Mouse (Mus musculus) CH12F3 (cell line): Measurements from ENCODE around the gene Tas2r114.

Experiments
- in situ Hi-C: fragments of 300-500 bp; cut with MboI; formaldehyde crosslinking; loops from 2 replicates; pipeline ENCODE4 v1.14.3; 2020; ENCODE audit warnings: low sequenced_read_pairs

Tas2r114 gene

DNA sequence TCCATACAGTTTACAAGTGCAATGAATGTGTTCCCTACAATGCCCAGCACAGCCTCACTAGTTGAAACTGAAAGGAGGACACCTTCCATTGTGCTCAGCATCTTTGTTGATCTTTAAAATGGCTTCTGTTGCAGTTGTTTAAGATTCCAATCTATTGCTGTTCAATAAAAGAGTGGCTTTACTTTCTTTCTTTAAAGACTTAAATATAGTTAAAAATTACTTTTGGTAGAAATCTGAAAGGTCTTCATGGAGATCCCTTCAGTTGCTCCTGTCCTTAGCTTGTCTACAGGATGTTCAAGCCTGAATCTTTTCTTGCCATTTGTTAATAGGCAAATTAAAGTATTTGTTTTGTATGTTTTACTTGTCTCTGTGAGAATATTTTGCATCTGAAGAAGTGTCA lies at the start of gene Tas2r114:
Tas2r114 (minus strand) TSS at position 101 of the 400 bp plus-strand sequence.
- in situ Hi-C loops = no loop called here

- in situ Hi-C loops = no loop called here
These were observed 22.9 kb upstream of the Tas2r114 start for GRCm38 (mm10) chr6:131712803-131713202.

GRCm38 (mm10) chr6:131687395-131687794 lies 2.5 kb downstream of the Tas2r114 start, which contains the start of gene Tas2r105:
Gene Tas2r105, minus strand, starts transcription at chr6:131687495.
- in situ Hi-C loops = no loop called here

GRCm38 (mm10) chr6:131685644-131686043 lies 4.2 kb downstream of the Tas2r114 start, which contains the start of gene Tas2r104:
Gene Tas2r104, minus strand, starts transcription at chr6:131685744.
- in situ Hi-C loops = no loop called here

DNA sequence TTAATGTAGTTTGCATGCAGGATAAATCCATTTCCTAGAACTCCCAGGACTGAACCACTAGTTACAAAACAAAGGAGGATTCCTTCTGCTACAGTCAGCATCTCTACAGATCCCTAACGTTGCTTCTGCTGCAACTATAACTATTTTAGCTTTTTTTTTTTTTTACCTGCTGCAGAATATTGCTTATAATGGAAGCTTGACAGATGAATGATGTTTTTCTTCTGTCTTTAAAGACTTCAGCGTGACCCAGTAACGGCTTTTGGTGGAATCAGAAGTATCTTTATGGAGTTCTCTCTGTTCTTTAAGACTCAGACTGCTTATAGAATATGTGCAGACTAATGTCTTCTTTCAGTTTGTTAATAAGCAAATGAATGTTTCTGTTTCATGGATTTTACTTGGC lies 11.1 kb downstream of the Tas2r114 start, which contains the start of gene Tas2r106:
Tas2r106 (minus strand) TSS at position 101 of the 400 bp plus-strand sequence.
- in situ Hi-C loops = no loop called here

- in situ Hi-C loops = no loop called here
These were observed 29.8 kb downstream of the Tas2r114 start, which contains the start of gene Tas2r107 for GRCm38 (mm10) chr6:131660049-131660448. Gene Tas2r107, minus strand, starts transcription at chr6:131660149.
